ENCODE assay signal across 12 mouse cellular contexts in the genomic region with DNA sequence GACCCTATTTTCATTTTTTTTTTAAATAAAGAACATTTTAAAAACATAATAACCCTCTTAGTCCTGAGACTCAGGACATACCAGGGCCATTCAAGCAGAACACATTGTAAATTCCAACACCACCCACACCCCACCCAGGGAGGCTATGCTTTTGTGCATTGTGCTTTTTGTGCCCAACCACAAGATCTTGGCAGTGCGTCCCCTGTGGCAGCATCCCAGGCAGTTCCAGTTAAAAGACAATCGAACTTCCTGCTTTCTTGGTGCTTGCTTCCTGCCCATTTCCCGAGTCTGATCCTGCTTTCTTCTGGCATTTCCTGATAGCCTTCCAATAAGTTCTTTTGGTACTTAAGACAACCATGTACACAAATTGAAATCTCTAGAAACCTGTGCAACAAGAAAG. TPM values are rescaled to one million over a fixed set of nuclear protein-coding genes. Genes with fewer than 3 reads are reported as not detected.
DNase-seq lines count a peak whose midpoint lies in the region; ATAC-seq and TF ChIP-seq lines count a peak whose summit lies in the region.
"Had no signal": no experiment of that assay in that cellular context is flagged by ENCODE, and none has a peak within 500 bp of the region (broad histone marks: within the 10 kb centered on the region; RNA-seq: fewer than 3 reads in every experiment).

No protein-coding gene starts in this region.

- H3K4me3 ChIP-seq in liver, postnatal 0 days (ENCODE audit: low read depth, low read length): no peak overlapping the region
- no peak overlapping the region for H3K4me3 ChIP-seq in liver, embryonic 12.5 days
- H3K4me3 ChIP-seq in kidney, embryonic 16.5 days (ENCODE audit: low read length): no peak overlapping the region
- H3K4me3 ChIP-seq: embryonic facial prominence, embryonic 12.5 days; stomach, embryonic 15.5 days had no signal

- WGBS in liver, postnatal 0 days (ENCODE audit: insufficient replicate concordance): 36% methylated on average over 3 of the region's 3 CpGs
- WGBS in liver, embryonic 12.5 days (ENCODE audit: insufficient replicate concordance): 26% methylated on average over 3 of the region's 3 CpGs
- WGBS in kidney, embryonic 16.5 days: 57% methylated on average over 3 of the region's 3 CpGs

- H3K4me2 ChIP-seq in liver, postnatal 0 days (ENCODE audit: low read depth, low read length): no peak overlapping the region
- H3K4me2 ChIP-seq in liver, embryonic 12.5 days: no peak overlapping the region
- H3K4me2 ChIP-seq in kidney, embryonic 16.5 days (replicated peaks; ENCODE audit: low read depth, low read length): no peak overlapping the region
- H3K4me2 ChIP-seq: embryonic facial prominence, embryonic 12.5 days; stomach, embryonic 15.5 days had no signal

- H3K9ac ChIP-seq in liver, postnatal 0 days (replicated peaks): no peak overlapping the region
- no peak overlapping the region for H3K9ac ChIP-seq in liver, embryonic 12.5 days
- H3K9ac ChIP-seq in kidney, embryonic 16.5 days (replicated peaks; ENCODE audit: low read length): no peak overlapping the region
- H3K9ac ChIP-seq: embryonic facial prominence, embryonic 12.5 days; stomach, embryonic 15.5 days had no signal

- H3K27ac ChIP-seq in liver, postnatal 0 days (ENCODE audit: low read depth): no peak overlapping the region
- H3K27ac ChIP-seq in liver, embryonic 12.5 days: no peak overlapping the region
- H3K27ac ChIP-seq in kidney, embryonic 16.5 days (ENCODE audit: low read length): peak overlapping the region; percentile 43; the same call in 1 of the 2 replicates
- H3K27ac ChIP-seq: embryonic facial prominence, embryonic 12.5 days; stomach, embryonic 15.5 days had no signal

- ATAC-seq in liver, postnatal 0 days: no peak
- no peak for ATAC-seq in liver, embryonic 12.5 days
- no peak for ATAC-seq in kidney, embryonic 16.5 days (ENCODE audit: low FRiP score, low TSS enrichment)

- peaks cover 9% of the 10 kb centered on the region for H3K36me3 ChIP-seq in liver, postnatal 0 days (replicated peaks; ENCODE audit: insufficient read depth, low read length)
- peaks cover 15% of the 10 kb centered on the region for H3K36me3 ChIP-seq in liver, embryonic 12.5 days
- H3K36me3 ChIP-seq in kidney, embryonic 16.5 days (ENCODE audit: insufficient read depth, low read length): peaks cover 8% of the 10 kb centered on the region

- TF ChIP-seq CTCF in liver, postnatal 0 days (IDR thresholded peaks at IDR 0.05; ENCODE audit: low read depth): 0 out of 2 replicates have a peak, but pooled peaks have one; percentile 10

- no peaks in the 10 kb centered on the region for H3K9me3 ChIP-seq in liver, postnatal 0 days (ENCODE audit: low read length)
- H3K9me3 ChIP-seq in liver, embryonic 12.5 days (replicated peaks): no peaks in the 10 kb centered on the region
- no peaks in the 10 kb centered on the region for H3K9me3 ChIP-seq in kidney, embryonic 16.5 days (ENCODE audit: low read length)
- H3K9me3 ChIP-seq: embryonic facial prominence, embryonic 12.5 days; stomach, embryonic 15.5 days had no signal

- peak; percentile 43 for DNase-seq in adrenal gland, postnatal 14 days
- no peak for DNase-seq in adrenal gland, postnatal 25 days
- no peak for DNase-seq in liver, postnatal 0 days
- peak; percentile 66 to 81 for DNase-seq in lung, postnatal 4 days
- no peak for DNase-seq in B cell, adult 2 months
- no peak for DNase-seq in spleen, postnatal 14 days (ENCODE audit: low spot score in 2 of 2)
- DNase-seq: cerebellum, adult 11 months; midbrain, embryonic 14.5 days had no signal

- no peaks in the 10 kb centered on the region for H3K27me3 ChIP-seq in liver, postnatal 0 days (ENCODE audit: insufficient read depth, low read length)
- H3K27me3 ChIP-seq in liver, embryonic 12.5 days (replicated peaks): no peaks in the 10 kb centered on the region
- no peaks in the 10 kb centered on the region for H3K27me3 ChIP-seq in kidney, embryonic 16.5 days (ENCODE audit: insufficient read depth, low read length)
- H3K27me3 ChIP-seq: embryonic facial prominence, embryonic 12.5 days; stomach, embryonic 15.5 days had no signal

- H3K4me1 ChIP-seq in liver, postnatal 0 days (ENCODE audit: insufficient read depth): 0 out of 2 replicates have a peak, but pooled peaks cover 2% of the 10 kb centered on the region
- H3K4me1 ChIP-seq in liver, embryonic 12.5 days: peaks cover 11% of the 10 kb centered on the region
- peaks cover 7% of the 10 kb centered on the region for H3K4me1 ChIP-seq in kidney, embryonic 16.5 days (ENCODE audit: insufficient read depth, low read length)
- H3K4me1 ChIP-seq: embryonic facial prominence, embryonic 12.5 days; stomach, embryonic 15.5 days had no signal

- peak; percentile 47; the same call in 1 of the 2 replicates for TF ChIP-seq EP300 in liver, postnatal 0 days (IDR thresholded peaks at IDR 0.05; ENCODE audit: low read depth)

RNA-seq across cellular contexts. Expression of gene Slc3a2, which starts 20.7 kb away (rescaled TPM):
- 178 and 199 TPM in 2 replicates for total RNA-seq in adrenal gland, postnatal 14 days (2021)
- total RNA-seq in adrenal gland, postnatal 25 days (2021): 269 and 403 TPM in 2 replicates
- 64.4 and 68.0 TPM in 2 replicates for polyA plus RNA-seq in liver, postnatal 0 days (2015; fragmentation: Nextera tagmentation; extraction: Ambion mirVana)
- 133 and 141 TPM in 2 replicates for polyA plus RNA-seq in liver, embryonic 12.5 days (2016; fragmentation: Nextera tagmentation; extraction: Ambion mirVana)
- 141 and 146 TPM in 2 replicates for polyA plus RNA-seq in kidney, embryonic 16.5 days (2015; fragmentation: Nextera tagmentation; extraction: Ambion mirVana)

RNA-seq across cellular contexts. Expression of gene Wdr74, which starts 33.2 kb away (rescaled TPM):
- total RNA-seq in adrenal gland, postnatal 14 days (2021): 50.8 and 68.2 TPM in 2 replicates
- 52.0 and 57.7 TPM in 2 replicates for total RNA-seq in adrenal gland, postnatal 25 days (2021)
- polyA plus RNA-seq in liver, postnatal 0 days (2015; fragmentation: Nextera tagmentation; extraction: Ambion mirVana): 36.0 and 36.8 TPM in 2 replicates
- 87.1 and 95.9 TPM in 2 replicates for polyA plus RNA-seq in liver, embryonic 12.5 days (2016; fragmentation: Nextera tagmentation; extraction: Ambion mirVana)
- 101 and 108 TPM in 2 replicates for polyA plus RNA-seq in kidney, embryonic 16.5 days (2015; fragmentation: Nextera tagmentation; extraction: Ambion mirVana)

RNA-seq across cellular contexts. Expression of gene 1700092M07Rik, which starts 38.1 kb away (rescaled TPM):
- 2.3 and 2.4 TPM in 2 replicates for total RNA-seq in adrenal gland, postnatal 14 days (2021)
- 2.6 and 2.8 TPM in 2 replicates for total RNA-seq in adrenal gland, postnatal 25 days (2021)
- polyA plus RNA-seq in liver, postnatal 0 days (2015; fragmentation: Nextera tagmentation; extraction: Ambion mirVana): 0.31 and 0.43 TPM in 2 replicates
- 2.1 and 2.3 TPM in 2 replicates for polyA plus RNA-seq in liver, embryonic 12.5 days (2016; fragmentation: Nextera tagmentation; extraction: Ambion mirVana)
- polyA plus RNA-seq in kidney, embryonic 16.5 days (2015; fragmentation: Nextera tagmentation; extraction: Ambion mirVana): 1.9 and 2.0 TPM in 2 replicates

RNA-seq across cellular contexts. Expression of gene Stx5a, which starts 38.8 kb away (rescaled TPM):
- total RNA-seq in adrenal gland, postnatal 14 days (2021): 77.9 and 90.8 TPM in 2 replicates
- total RNA-seq in adrenal gland, postnatal 25 days (2021): 92.3 and 106 TPM in 2 replicates
- polyA plus RNA-seq in liver, postnatal 0 days (2015; fragmentation: Nextera tagmentation; extraction: Ambion mirVana): 36.3 and 37.5 TPM in 2 replicates
- polyA plus RNA-seq in liver, embryonic 12.5 days (2016; fragmentation: Nextera tagmentation; extraction: Ambion mirVana): 56.2 and 58.4 TPM in 2 replicates
- 150 and 154 TPM in 2 replicates for polyA plus RNA-seq in kidney, embryonic 16.5 days (2015; fragmentation: Nextera tagmentation; extraction: Ambion mirVana)

RNA-seq across cellular contexts. Expression of gene Chrm1, which starts 38.9 kb away (rescaled TPM):
- total RNA-seq in adrenal gland, postnatal 14 days (2021): 1.5 and 2.4 TPM in 2 replicates
- 1.6 and 2.4 TPM in 2 replicates for total RNA-seq in adrenal gland, postnatal 25 days (2021)
- polyA plus RNA-seq in liver, postnatal 0 days (2015; fragmentation: Nextera tagmentation; extraction: Ambion mirVana): not detected in 2 replicates
- polyA plus RNA-seq in liver, embryonic 12.5 days (2016; fragmentation: Nextera tagmentation; extraction: Ambion mirVana): not detected in 2 replicates
- 0.11 and 0.14 TPM in 2 replicates for polyA plus RNA-seq in kidney, embryonic 16.5 days (2015; fragmentation: Nextera tagmentation; extraction: Ambion mirVana)

Comparison
In these comparisons a context has a peak if more than half of its experiments do, and no peak if none do; other contexts are left out.
1. DNase-seq: peak in adrenal gland, postnatal 14 days (single experiment) and lung, postnatal 4 days (2 of 2); none in adrenal gland, postnatal 25 days (single experiment), liver, postnatal 0 days (single experiment), B cell, adult 2 months (0 of 2) and spleen, postnatal 14 days (0 of 2).